Mouse (Mus musculus): ENCODE measurements around the gene Ranbp2.
A peak's percentile ranks its signal among the peaks of the same experiment; 100 is the strongest.

Gene Ranbp2

DNA sequence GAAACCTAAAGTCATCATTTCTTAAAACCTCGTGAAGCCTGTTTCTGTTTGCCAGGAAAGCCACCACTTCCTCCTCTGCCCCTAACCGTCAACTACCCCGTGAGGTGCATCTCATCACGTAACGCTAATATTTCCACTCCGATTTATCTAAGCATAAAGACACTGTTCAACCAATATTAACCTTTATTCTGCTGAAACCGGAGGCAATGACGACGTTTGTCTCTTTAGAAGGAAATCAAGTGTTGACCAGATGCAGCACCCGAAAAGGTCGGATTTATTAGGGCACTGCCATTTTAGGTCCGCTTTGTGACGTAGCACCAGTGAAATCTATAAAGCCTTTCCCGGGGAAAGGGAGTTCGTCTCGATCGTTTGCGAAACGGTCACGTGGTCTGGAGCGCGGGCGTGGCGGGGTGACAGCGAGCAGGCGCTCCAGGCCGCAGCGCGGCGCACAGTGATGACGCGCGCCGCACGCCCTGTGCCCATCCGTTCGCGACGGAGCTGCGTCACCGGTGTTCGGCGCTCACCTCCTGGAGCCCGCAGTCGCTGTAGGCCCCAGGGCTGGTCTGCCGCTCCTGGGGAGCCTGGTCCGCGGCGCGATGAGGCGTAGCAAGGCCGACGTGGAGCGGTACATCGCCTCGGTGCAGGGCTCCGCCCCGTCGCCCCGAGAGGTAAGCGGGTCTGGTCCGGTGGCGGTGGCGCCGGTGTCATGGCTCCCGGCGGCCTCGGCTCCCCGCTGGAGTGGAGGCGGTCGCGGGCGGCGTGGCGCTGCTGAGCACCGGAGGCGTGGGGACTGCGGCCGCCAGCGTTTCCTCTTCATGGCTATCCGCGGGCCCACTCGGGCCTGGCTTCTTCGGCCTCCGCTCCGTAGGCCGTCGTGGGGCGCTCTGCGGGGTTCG, at the start of gene Ranbp2:
Ranbp2 (plus strand) TSS at position 537 of the 896 bp plus-strand sequence.
- peak; percentile 94 for ATAC-seq (ENCODE audit: insufficient number of reproducible peaks, low FRiP score, low TSS enrichment)

DNA sequence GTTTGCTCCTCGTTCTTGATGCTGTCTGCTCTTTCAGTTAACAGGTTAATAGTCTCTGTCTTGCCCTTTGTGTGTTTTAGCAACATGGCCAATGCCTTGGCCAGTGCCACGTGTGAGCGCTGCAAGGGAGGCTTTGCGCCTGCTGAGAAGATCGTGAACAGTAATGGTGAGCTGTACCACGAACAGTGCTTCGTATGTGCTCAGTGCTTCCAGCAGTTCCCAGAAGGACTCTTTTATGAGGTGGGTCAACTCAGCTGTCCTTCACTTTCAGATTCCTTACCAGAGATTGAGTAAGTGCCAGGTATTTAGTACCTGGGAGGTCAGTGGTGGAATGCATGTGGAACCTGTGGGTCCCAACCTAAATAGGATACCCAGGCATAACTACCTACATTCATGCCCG, 47.8 kb upstream of the Ranbp2 start:
- ATAC-seq (ENCODE audit: insufficient number of reproducible peaks, low FRiP score, low TSS enrichment): no peak

DNA sequence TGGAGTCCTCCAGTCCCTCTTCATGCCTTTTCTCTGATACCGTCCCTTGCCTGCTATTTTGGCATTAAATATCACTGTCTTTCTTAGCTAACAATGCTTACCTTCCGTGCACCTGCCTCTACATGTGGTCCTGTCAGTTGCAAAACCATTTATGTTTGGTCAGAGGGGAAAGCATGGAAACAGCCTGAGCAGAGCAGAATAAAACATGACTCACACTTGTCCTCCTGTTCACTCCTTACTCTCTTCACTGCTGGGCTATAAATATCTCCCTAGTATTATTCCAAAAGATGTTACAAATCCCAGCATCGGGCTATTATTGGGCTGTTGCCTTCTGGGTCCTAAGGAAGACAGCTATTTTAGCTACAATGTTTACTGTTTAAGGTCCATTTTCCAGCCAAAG, 44.9 kb upstream of the Ranbp2 start:
- ATAC-seq (ENCODE audit: insufficient number of reproducible peaks, low FRiP score, low TSS enrichment): peak; percentile 95

DNA sequence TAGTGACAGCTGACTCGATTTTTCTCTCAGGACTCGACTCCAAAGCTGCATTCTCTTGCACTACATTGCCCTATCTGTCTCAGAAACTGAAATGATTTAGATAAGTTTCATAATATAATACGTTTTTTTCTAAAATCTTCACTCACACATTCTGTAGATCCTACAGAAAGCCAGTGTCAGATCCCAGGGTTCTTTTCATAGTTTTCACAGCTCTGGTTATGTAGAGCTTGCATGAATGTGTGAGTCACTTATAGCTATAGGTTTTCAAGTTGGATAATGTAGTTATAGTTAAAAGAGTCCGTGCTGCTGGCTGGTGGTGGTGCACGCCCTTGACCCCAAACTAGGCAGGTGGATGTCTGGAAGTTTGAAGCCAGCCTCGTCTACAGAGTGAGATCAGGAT, 42.1 kb upstream of the Ranbp2 start:
- ATAC-seq (ENCODE audit: insufficient number of reproducible peaks, low FRiP score, low TSS enrichment): no peak

DNA sequence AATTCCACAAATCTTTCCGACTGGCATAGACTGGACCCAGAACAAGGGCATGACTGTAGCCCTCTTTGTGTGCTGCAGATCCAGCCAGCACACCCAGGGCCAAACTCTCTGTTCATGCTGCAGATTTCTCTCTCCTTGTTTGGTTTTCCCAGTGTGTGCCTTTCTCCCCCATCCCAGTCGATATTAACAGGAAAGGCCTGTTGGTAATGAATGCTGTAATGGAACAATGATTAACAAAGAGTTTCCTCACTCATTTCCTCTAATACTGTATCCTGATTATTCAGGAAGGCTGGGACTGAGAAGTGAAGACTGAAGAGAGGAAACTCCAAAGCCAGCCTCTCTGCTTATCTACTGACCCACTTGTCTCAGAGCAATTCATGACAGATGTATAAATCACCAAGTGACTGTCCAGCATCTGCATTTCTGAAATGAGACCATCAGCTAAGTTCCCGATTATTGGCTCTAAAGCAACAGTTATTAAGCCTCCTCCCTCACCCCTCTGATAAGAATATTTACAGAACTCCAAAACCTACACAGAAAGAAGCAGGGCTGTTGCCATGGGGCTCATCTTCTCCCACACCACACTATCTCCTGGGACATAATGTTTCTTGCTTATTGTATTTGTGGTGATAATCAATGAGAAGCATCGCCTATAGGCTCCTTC, 41.3 kb upstream of the Ranbp2 start:
- ATAC-seq (ENCODE audit: insufficient number of reproducible peaks, low FRiP score, low TSS enrichment): no peak

DNA sequence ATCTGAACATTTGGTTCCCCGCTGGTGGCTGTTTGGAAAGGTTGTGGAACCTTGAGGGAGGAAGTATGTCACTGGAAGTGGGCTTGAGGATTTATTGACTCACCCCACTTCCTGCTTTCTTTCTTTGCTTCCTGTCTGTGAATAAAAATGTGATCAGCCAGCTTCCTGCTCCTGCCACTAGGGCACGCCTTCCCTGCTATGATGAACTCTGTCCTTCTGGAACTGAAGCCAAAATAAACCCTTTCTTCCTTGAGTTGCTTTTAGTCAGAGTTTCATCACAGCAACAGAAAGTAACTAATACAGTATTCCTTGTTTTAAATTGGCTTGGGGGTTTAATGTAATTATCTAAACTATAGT, 40.8 kb upstream of the Ranbp2 start:
- ATAC-seq (ENCODE audit: insufficient number of reproducible peaks, low FRiP score, low TSS enrichment): no peak

DNA sequence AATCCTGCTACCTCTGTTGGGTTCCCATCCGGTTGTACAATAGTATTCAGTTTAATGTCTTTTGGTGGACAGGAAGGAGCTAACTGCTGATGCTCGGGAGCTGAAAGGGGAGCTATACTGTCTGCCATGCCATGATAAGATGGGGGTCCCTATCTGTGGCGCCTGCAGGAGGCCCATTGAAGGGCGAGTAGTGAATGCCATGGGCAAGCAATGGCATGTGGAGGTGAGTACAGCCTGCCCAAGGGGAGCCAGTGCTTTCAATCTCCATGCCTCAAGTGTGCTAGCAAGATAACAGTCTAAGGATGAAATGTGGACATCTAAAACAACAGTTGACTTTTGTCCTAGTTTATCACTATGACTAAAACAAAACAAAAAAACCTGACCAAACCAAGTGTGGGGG, 34.4 kb upstream of the Ranbp2 start:
- ATAC-seq (ENCODE audit: insufficient number of reproducible peaks, low FRiP score, low TSS enrichment): no peak

DNA sequence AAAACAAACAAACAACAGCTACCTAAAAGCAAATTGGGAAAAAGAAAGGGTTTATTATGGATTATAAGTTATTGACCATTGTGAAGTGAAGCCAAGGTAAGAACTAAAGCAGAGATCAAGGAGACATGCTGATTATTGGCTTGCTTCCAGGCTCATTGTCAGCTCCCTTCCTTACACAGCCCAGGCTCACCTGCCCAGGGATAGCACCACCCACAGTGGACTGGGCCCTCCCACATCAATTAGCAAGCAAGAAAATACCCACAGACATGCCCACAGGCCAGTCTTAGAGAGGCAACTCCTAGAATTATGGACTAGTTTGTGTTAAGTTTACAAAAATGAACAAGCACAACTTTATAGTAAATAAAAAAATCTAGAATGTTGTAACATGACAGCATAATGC, 33.9 kb upstream of the Ranbp2 start:
- no peak for ATAC-seq (ENCODE audit: insufficient number of reproducible peaks, low FRiP score, low TSS enrichment)

DNA sequence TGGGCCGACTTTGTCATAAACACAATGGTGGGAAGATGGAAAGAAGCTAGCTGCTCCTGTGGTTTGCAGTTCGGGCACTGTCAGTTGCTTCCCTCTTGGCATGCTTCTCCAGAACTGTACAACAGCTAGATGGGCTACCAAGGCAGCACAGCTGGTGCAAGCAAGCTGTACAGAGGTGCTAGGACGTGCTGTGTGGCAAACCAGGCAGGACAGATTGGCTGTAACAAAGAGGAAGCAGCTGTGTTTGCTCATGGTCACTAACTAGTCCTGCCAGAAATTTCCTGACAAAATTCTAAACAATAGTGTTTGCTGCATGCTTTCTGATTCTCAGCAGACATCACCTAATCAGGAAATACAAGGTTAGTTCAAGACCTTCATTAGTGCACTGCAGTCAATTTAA, 30.0 kb upstream of the Ranbp2 start:
- ATAC-seq (ENCODE audit: insufficient number of reproducible peaks, low FRiP score, low TSS enrichment): no peak

DNA sequence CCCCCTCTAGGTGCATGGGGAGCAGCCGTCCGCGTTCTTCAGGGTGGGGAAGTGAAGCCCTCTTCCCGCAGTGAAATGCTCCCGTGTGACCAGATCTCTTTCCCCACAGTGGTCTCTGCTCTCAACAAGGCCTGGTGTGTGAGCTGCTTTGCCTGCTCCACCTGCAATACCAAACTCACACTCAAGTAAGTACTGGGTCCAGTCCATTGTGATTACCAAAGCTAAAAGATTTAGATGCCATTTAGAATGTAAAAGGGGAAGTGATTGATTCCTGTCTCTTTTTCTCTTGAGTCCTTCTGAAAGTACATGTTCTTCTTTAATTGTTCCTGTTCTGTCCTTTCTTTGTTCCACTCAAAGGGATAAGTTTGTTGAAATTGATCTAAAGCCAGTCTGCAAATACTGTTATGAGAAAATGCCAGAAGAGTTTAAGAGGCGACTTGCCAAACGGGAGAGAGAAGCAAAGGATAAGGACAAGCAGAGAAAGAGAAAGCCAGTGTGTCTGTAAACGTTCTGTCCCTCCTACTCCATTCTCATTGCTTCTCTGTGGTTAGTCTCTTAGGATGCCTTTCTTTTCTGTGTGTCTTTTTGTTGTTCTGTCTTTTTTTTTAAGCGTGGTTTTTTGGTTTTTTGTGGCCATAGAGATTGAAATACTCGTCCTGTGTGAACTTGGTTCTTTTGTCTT, 28.3 kb upstream of the Ranbp2 start:
- no peak for ATAC-seq (ENCODE audit: insufficient number of reproducible peaks, low FRiP score, low TSS enrichment)

DNA sequence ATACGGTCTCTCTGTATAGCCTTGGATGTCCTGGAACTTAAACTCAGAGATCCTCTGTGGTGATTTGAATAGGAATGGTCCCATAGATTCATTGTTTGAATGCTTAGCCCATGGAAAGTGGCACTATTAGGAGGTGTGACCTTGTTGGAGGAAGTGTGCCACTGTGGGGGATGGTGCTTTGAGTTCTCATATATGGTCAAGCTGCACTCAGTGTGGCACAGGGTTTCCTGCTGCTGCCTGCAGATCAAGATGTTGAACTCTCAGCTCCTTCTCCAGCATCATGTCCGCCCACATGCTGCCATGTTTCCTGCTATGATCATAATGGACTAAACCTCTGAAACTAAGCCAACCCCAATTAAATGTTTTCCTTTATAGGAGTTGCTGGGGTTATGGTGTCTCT, 18.8 kb upstream of the Ranbp2 start:
- ATAC-seq (ENCODE audit: insufficient number of reproducible peaks, low FRiP score, low TSS enrichment): no peak

DNA sequence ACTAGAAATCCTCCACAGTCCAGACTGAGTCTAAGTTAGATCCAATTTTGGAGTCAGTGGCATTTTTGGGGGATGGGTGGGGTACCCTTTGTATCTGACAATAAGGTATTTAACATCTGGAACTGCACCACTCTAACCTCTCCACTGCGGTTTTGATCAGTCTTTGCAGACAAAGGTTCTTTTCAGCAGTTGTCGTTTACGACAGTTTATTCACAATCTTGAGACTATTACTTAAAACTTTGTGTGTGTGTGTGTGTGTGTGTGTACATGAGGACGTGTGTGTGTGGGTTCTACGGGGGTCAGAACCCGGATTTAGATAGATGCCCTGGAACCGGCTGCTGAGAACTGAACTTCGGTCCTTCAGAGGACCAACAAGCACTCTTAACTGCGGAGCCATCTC, 870 bp upstream of the Ranbp2 start:
- ATAC-seq (ENCODE audit: insufficient number of reproducible peaks, low FRiP score, low TSS enrichment): no peak

DNA sequence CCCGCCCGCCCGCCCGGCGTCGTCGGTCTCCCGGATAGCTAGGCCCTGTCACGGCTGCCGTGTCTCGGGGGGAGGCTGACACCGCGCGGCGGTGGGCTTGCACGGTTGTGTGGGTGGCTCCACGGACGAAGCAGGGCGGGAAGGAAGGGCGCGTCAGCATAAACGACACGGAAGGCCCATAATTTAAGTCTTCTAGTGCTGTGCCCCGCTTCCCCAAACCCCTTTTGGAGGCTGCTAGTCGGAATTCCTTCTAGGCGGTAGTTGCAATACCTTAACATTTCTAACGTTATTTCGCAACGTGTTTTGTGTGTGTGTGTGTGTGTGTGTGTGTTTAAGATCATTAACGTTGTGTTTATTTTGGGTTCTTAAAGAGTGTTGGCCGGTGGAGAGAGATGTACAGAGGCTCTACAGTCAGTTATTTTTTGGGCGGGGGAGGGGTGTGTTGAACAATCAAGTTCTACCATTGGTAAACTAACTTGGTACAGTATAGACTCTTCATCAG, 611 bp downstream of the Ranbp2 start:
- no peak for ATAC-seq (ENCODE audit: insufficient number of reproducible peaks, low FRiP score, low TSS enrichment)

DNA sequence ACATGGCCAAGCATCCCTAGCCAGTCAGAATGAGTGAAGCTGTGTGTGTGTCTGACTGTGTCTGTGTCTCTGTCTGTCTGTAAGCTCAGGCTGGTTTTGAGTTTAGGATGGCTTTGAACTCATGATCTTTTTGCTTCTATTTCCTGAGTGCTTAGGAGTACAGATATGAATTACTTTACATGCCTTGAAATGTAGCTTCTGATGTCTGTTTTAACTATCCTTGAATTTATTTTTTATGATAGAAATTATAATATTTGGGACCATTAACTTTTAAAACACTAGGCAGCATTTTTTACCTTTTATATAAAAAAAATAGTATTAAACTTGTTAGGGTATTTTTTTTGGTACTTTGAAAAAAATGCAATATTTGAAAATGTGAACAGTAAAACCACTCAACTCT, 4.9 kb downstream of the Ranbp2 start:
- ATAC-seq (ENCODE audit: insufficient number of reproducible peaks, low FRiP score, low TSS enrichment): no peak

DNA sequence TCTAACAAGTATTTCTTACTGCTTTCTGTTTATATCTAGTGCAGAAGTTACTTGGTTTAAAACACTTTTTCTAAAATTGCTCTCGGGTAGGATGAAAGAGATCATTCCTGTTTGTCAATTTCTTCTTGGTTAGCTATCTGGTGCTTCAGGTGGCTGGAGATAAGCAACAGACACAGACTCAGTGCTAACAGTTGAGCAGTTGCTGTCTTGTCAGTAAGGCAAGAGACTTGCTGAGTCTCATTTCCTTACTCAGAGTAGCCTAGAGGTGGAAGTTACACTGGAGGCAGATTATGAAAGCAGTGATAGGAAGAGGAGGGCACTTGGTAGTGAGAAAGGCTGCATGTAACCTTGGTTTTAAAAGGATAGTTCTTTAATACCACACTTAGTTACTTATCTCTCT, 5.5 kb downstream of the Ranbp2 start:
- no peak for ATAC-seq (ENCODE audit: insufficient number of reproducible peaks, low FRiP score, low TSS enrichment)

DNA sequence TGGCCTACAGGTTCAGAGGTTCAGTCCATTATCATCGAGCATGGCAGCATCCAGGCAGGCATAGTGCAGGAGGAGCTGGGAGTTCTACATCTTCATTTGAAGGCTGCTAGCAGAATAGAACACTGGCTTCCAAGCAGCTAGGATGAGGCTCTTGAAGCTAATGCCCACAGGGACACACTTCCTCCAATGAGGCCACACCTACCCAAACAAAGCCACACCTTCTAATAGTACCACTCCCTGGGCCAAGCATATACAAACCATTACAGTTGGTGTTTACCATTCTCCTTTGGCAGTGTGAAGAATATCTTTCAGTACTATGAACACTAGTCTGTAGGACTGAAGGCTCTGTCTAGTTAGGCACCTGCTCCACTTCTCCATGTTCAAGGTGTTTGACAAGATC, 13.2 kb downstream of the Ranbp2 start:
- no peak for ATAC-seq (ENCODE audit: insufficient number of reproducible peaks, low FRiP score, low TSS enrichment)

DNA sequence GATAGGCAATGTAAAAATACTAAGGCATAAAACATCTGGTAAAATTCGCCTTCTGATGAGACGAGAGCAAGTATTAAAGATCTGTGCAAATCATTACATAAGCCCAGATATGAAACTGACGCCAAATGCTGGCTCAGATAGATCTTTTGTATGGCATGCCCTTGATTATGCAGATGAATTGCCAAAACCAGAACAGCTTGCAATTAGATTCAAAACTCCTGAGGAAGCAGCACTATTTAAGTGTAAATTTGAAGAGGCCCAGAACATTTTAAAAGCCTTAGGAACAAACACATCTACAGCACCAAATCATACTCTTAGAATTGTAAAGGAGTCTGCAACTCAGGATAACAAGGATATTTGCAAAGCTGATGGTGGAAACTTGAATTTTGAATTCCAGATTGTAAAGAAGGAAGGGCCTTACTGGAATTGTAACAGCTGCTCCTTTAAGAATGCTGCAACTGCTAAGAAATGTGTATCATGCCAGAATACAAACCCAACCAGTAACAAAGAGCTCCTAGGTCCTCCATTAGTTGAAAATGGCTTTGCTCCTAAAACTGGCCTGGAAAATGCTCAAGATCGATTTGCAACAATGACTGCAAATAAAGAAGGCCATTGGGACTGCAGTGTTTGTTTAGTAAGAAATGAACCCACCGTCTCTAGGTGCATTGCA, 30.5 kb downstream of the Ranbp2 start:
- ATAC-seq (ENCODE audit: insufficient number of reproducible peaks, low FRiP score, low TSS enrichment): no peak

DNA sequence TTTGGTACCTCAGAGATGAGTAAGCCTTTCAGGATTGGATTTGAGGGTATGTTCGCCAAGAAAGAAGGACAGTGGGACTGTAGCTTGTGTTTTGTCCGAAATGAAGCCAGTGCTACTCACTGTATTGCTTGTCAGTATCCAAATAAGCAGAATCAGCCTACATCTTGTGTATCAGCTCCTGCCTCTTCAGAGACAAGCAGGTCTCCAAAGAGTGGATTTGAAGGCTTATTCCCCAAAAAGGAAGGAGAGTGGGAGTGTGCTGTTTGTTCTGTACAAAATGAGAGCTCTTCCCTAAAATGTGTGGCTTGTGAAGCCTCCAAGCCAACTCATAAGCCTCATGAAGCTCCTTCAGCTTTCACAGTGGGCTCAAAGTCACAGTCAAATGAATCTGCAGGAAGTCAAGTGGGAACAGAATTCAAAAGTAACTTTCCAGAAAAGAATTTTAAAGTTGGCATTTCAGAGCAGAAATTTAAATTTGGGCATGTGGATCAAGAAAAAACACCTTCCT, 31.4 kb downstream of the Ranbp2 start:
- ATAC-seq (ENCODE audit: insufficient number of reproducible peaks, low FRiP score, low TSS enrichment): no peak

DNA sequence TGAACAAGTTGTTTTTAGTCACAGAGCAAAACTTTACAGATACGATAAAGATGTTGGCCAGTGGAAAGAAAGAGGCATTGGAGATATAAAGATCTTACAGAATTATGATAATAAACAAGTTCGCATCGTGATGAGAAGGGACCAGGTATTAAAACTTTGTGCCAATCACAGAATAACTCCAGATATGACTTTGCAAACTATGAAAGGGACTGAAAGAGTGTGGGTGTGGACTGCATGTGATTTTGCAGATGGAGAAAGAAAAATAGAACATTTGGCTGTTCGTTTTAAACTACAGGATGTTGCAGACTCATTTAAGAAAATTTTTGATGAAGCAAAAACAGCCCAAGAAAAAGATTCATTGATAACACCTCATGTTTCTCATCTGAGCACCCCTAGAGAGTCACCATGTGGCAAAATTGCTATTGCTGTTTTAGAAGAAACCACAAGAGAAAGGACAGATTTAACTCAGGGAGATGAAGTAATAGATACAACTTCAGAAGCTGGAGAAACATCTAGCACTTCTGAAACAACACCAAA, 33.3 kb downstream of the Ranbp2 start:
- no peak for ATAC-seq (ENCODE audit: insufficient number of reproducible peaks, low FRiP score, low TSS enrichment)

DNA sequence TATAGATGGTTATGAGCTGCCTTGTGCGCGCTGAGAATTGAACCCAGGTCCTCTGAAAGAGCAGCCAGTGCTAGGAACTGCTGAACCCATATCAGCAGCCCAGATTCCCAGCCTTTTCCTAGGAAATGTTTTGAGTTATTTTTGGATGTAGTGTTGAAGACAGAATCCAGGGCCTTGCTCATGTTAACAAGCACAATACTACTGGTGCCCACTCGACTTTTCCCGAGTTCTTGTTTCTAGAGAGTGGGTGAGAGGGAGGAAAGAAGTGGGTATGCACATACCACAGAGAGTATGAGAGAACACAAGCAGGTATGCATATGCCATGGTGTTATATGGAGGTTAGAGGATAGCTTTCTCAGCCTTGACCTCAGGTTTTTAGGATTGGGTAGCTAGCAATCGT, 44.3 kb downstream of the Ranbp2 start:
- ATAC-seq (ENCODE audit: insufficient number of reproducible peaks, low FRiP score, low TSS enrichment): no peak
